Mouse (Mus musculus) hindbrain, postnatal 0 days (tissue): ENCODE measurements around the gene Ccdc84. TPM values are rescaled to one million over a fixed set of nuclear protein-coding genes. Genes with fewer than 3 reads are reported as not detected.
"Not testable (repeated sequence)": the region's sequence is repeated elsewhere in the genome, so short reads cannot be mapped to it uniquely, and the experiment has no call there.

ENCODE experiments used
- ATAC-seq: fragments of 200-750 bp; cut with Nextera tagmentation; 2 replicates; pipeline ENCODE4 v1.8.0; 2017; ENCODE audit warnings: mild to moderate bottlenecking, moderate TSS enrichment, moderate library complexity
- DNase-seq: peaks from one replicate; pipeline ENCODE4 v3.0.0-alpha.2; 2015; ENCODE audit warnings: low spot score
- H3K27ac ChIP-seq: fragments of 300-500 bp; sonication (generic); 2 replicates; pipeline ENCODE4 v1.5.1; 2014; ENCODE audit warnings: mild to moderate bottlenecking
- H3K27me3 ChIP-seq: fragments of 300-500 bp; sonication (generic); 2 replicates; pipeline ENCODE4 v1.6.1; 2014; ENCODE audit warnings: low read length, mixed read lengths; ENCODE audit not compliant: insufficient read depth
- H3K36me3 ChIP-seq: fragments of 300-500 bp; sonication (generic); 2 replicates; pipeline ENCODE4 v1.6.1; 2014; ENCODE audit warnings: low read length, mixed read lengths; ENCODE audit not compliant: insufficient read depth
- H3K4me1 ChIP-seq: fragments of 300-500 bp; sonication (generic); 2 replicates; pipeline ENCODE4 v1.6.1; 2014; ENCODE audit warnings: antibody characterized with exemption, low read length, mixed read lengths; ENCODE audit not compliant: insufficient read depth
- H3K4me2 ChIP-seq: fragments of 300-500 bp; sonication (generic); 2 replicates; pipeline ENCODE4 v1.6.1; 2014; ENCODE audit warnings: low read depth, mild to moderate bottlenecking, low read length, moderate library complexity, mixed read lengths
- H3K4me3 ChIP-seq: fragments of 300-500 bp; sonication (generic); 2 replicates; pipeline ENCODE4 v1.5.1; 2014; ENCODE audit warnings: low read length
- H3K9ac ChIP-seq: fragments of 300-500 bp; sonication (generic); replicated peaks from 2 replicates; pipeline ENCODE4 v1.6.1; 2014; ENCODE audit warnings: mild to moderate bottlenecking, low read length, moderate library complexity, mixed read lengths
- H3K9me3 ChIP-seq: fragments of 300-500 bp; sonication (generic); 2 replicates; pipeline ENCODE4 v1.6.1; 2016; ENCODE audit warnings: low read length, mixed read lengths
- CTCF ChIP-seq: IDR thresholded peaks from 2 replicates; pipeline ENCODE4 v1.5.1; 2016; ENCODE audit warnings: antibody characterized with exemption, control low read depth, low read depth
- WGBS: fragments of 180-500 bp; shearing (Covaris S2); extraction: QIAGEN DNeasy Blood & Tissue Kit; methylation state at CpG from one replicate; pipeline ENCODE4 v1.1.7; 2014; 5-methylcytosine and 5-hydroxymethylcytosine counted together
- polyA plus RNA-seq: library from polyadenylated mRNA; unstranded; fragments of >200 nt; fragmentation: Nextera tagmentation; extraction: Ambion mirVana; gene quantifications from 2 replicates; pipeline ENCODE4 v1.2.1, GENCODE M21; 2015
- total RNA-seq: library from RNA; depleted of rRNA; stranded (reverse); fragments of >200 nt; gene quantifications from 2 replicates; pipeline ENCODE4 v1.2.3, GENCODE M21; 2014

Ccdc84 gene
- total and polyA plus RNA-seq, 2 experiments from 2014 or later: 23.6 to 26.0 TPM

DNA sequence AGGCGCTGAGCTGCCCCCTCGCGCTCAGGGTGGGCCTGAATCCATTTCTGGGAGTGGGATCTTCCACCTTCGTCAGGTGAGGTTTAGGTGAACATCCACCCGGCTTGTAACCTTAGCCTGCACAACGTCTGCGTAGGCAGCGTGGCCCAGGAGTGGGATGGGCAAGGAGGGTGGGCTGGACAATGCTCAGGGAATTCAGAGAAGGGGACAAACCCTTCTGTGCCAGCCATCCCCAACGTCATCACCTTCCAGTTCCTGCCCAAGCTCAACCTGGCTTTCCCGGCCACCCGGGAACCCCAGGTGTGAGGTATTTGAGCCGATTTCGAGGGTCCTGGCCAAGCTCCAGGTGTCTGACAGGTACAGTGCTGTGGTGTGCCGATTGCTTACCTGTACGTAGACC lies 38.5 kb downstream of the Ccdc84 start:
- ATAC-seq (peak; percentile 14), DNase-seq (peak; percentile 19)
- Histone ChIP-seq H3K4me3 (peak overlapping the region; percentile 87), H3K9me3 (no peaks in the 10 kb centered on the region), H3K27me3 (no peaks in the 10 kb centered on the region), H3K36me3 (peaks cover 36% of the 10 kb centered on the region), H3K9ac (peak overlapping the region; percentile 96), H3K27ac (peak overlapping the region; percentile 89), H3K4me2 (peak overlapping the region; percentile 82), H3K4me1 (peaks cover 9% of the 10 kb centered on the region)
- TF ChIP-seq CTCF: no peak
- WGBS: 8% methylated on average over 15 of the region's 15 CpGs

DNA sequence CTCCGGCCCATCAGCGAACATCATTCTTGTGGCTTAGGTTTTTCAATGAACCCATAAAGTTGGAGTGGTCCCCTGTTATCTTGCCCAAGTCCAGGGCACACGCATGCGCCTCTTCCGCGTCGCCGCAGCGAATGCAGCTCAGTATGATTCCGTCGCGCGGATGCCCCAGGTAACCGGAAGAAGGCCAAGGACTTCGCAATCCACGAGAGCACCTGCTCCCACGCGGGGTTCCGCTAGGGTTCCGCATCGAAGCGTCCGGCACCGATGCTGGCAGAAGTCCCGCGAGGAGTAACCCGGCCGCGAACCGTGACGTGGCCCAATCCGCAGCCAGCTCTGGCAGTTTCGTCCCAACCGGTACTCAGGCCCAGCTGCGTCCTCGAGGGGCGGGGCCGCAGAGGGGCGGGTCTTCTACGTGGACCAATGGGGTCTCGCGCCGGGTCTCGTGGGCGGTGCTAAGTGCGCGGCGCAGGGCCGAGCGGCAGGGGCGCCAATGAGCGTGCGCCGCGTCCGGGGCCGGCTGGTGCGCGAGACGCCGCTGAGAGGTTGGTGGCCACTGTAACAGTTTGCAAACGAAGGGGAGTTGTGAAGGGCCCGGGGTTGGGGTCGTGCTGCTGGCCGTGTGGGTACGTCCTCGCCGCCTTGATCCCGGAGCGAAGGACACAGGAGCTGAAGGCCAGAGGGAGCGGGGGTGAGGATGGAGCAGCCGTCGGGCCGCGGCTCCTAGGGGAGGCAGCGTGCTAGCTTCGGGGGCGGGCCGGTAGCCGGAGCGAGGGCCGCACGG lies 39.1 kb downstream of the Ccdc84 start, which contains the start of gene Hyou1:
Hyou1 (plus strand) TSS at position 437 of the 781 bp plus-strand sequence.
- H3K27me3 ChIP-seq: no peaks in the 10 kb centered on the region
- 2% methylated on average over 79 of the region's 83 CpGs for WGBS
- peak within 1 kb of the TSS; percentile 96 for H3K9ac ChIP-seq
- H3K4me1 ChIP-seq: peaks cover 9% of the 10 kb centered on the region
- DNase-seq (peak; percentile 99), ATAC-seq (peak; percentile 99)
- peaks cover 30% of the 10 kb centered on the region for H3K36me3 ChIP-seq
- peak; percentile 30 for TF ChIP-seq CTCF
- peak within 1 kb of the TSS; percentile 87 for H3K4me3 ChIP-seq
- peak within 1 kb of the TSS; percentile 89 for H3K27ac ChIP-seq
- H3K4me2 ChIP-seq: peak within 1 kb of the TSS; percentile 82
- no peaks in the 10 kb centered on the region for H3K9me3 ChIP-seq

DNA sequence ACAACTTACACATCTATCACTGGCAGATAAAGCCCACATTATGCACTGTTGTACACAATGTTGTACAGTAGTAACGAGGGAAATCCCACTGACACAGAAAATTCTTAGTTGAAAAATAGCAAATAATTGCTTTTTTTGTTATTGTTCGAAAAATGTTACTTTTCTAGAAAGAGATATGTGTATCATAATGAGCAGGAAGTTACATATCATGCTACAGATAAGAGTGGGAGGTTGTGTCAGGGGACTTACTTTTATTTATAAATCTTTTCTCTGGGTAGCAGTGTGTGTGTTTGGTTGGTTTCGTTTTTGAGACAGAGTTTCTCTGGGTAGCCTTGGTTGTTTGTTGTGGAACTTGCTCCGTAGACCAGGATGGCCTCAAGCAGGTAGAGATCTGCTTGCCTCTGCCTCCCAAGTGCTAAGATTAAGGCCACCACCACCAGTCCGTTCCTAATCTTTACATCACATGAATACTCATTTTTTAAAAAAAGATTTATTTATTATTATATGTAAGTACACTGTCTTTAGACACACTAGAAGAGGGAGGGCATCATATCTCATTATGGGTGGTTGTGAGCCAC lies 40.1 kb downstream of the Ccdc84 start:
- no peak for TF ChIP-seq CTCF
- Histone ChIP-seq H3K27me3 (no peaks in the 10 kb centered on the region), H3K27ac (peak overlapping the region; percentile 86; the same call in 1 of the 2 replicates), H3K4me2 (peak overlapping the region; percentile 82), H3K4me3 (peak overlapping the region; percentile 87), H3K9ac (peak overlapping the region; percentile 96; the same call in 1 of the 2 replicates), H3K9me3 (no peaks in the 10 kb centered on the region), H3K36me3 (peaks cover 22% of the 10 kb centered on the region), H3K4me1 (peaks cover 9% of the 10 kb centered on the region)
- ATAC-seq (no peak), DNase-seq (no peak)
- WGBS: 88% methylated on average over 5 of the region's 5 CpGs

DNA sequence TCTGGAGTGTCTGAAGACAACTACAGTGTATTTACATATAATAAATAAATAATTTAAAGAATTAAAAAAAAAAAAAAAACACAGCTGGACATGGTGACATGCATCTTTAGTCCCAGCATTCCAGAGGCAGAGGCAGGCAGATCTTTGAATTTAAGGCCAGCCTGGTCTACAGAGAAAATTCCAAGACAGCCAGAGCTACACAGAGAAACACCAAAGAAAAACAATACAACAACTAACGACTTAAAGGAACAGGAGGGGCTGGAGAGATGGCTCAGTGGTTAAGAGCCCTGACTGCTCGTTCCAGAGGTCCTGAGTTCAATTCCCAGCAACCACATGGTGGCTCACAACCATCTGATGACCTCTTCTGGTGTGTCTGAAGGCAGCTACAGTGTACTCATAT lies 41.0 kb downstream of the Ccdc84 start:
- peaks cover 13% of the 10 kb centered on the region for H3K36me3 ChIP-seq
- H3K4me2 ChIP-seq, H3K27me3 ChIP-seq, DNase-seq, H3K4me1 ChIP-seq, ATAC-seq, H3K4me3 ChIP-seq, H3K9ac ChIP-seq, H3K9me3 ChIP-seq, H3K27ac ChIP-seq: not testable (repeated sequence)
- WGBS: 84% methylated on average over 2 of the region's 2 CpGs

DNA sequence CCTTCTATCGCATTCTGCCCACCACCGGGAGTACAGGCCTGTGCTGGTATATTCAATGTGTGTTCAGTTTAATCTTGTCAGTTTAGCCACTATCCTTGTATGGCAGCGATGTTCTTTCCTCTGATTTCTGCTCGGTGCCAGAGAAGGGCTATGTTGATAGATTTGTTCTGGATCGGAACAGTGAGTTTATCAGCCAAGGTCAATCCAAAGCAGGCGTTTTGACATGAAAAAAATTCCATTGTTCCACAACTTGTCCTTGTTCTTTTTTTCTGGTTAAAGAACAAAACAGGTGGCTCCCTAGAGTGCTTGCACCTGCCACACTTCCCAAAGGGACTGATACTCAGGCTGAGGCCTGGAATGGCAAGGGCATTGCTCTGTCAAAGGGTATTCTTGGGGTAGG lies 42.2 kb downstream of the Ccdc84 start:
- DNase-seq (no peak), ATAC-seq (no peak)
- H3K27me3 ChIP-seq: no peaks in the 10 kb centered on the region
- H3K4me3 ChIP-seq: no peak overlapping the region
- H3K36me3 ChIP-seq: 0 out of 2 replicates have a peak, but pooled peaks cover under 1% of the 10 kb centered on the region
- H3K4me1 ChIP-seq: peaks cover 9% of the 10 kb centered on the region
- no peak overlapping the region for H3K27ac ChIP-seq
- no peak overlapping the region for H3K9ac ChIP-seq
- no peaks in the 10 kb centered on the region for H3K9me3 ChIP-seq
- WGBS: 91% methylated on average over 6 of the region's 6 CpGs
- H3K4me2 ChIP-seq: no peak overlapping the region
- no peak for TF ChIP-seq CTCF

DNA sequence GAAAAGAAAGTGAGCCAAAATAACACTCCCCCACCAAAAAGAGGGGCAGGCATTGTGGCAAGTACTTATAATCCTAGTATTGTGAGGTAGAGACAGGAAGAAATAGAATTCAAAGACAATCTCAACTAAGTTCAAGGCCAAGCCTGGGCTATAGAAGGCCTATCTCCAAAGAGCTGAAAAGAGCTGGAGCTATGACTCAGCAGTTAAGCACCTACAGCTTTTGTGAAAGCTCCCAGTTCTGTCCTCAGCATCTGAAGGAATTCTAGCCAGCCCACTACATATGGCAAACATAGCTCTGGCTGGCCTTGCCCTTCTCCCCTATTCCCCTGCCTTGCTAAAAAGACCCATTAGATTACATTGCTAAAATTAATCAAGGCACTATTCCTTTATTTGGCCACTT lies 45.0 kb downstream of the Ccdc84 start:
- Histone ChIP-seq H3K27me3 (no peaks in the 10 kb centered on the region), H3K9ac (no peak overlapping the region), H3K4me2 (no peak overlapping the region), H3K36me3 (no peaks in the 10 kb centered on the region), H3K4me3 (no peak overlapping the region), H3K9me3 (no peaks in the 10 kb centered on the region), H3K4me1 (no peaks in the 10 kb centered on the region), H3K27ac (no peak overlapping the region)
- no peak for DNase-seq
- TF ChIP-seq CTCF: no peak
- ATAC-seq: no peak

DNA sequence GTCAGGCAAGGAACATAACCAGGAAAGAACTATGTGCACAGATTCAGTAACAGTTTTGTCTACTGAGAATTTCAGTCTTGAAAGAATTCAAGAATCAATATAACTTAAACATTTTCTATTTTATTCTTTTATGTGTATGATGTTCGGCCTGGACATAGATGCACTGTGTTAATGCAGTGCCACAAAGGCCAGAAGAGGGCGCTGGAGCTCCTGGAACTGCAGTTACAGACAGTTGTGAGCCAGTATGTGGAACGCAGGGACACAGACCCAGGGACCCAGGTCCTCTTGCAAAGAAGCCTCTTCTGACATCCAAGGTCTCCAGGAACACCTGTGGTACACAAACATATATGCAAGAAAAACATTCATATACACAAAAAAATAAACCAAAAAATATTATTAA lies 53.9 kb downstream of the Ccdc84 start:
- 65% methylated on average over 3 of the region's 3 CpGs for WGBS
- no peak overlapping the region for H3K4me2 ChIP-seq
- ATAC-seq (no peak), DNase-seq (no peak)
- peaks cover 6% of the 10 kb centered on the region; the same call in 1 of the 2 replicates for H3K4me1 ChIP-seq
- peaks cover 3% of the 10 kb centered on the region; the same call in 1 of the 2 replicates for H3K36me3 ChIP-seq
- H3K4me3 ChIP-seq: no peak overlapping the region
- no peak overlapping the region for H3K27ac ChIP-seq
- TF ChIP-seq CTCF: peak; percentile 33
- no peak overlapping the region for H3K9ac ChIP-seq
- H3K9me3 ChIP-seq: no peaks in the 10 kb centered on the region
- H3K27me3 ChIP-seq: no peaks in the 10 kb centered on the region

DNA sequence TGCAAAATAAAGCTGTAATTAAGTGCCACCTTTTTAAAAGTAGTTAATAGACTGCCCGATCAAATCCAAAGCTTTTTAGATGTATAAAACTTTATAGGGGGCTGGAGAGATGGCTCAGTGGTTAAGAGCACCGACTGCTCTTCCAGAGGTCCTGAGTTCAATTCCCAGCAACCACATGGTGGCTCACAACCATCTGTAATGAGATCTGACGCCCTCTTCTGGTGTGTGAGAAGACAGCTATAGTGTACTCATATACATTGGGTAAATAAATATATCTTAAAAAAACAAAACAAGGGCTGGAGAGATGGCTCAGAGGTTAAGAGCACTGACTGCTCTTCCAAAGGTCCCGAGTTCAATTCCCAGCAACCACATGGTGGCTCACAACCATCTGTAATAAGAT lies 56.4 kb downstream of the Ccdc84 start:
- not testable (repeated sequence) for H3K4me1 ChIP-seq, H3K9me3 ChIP-seq, H3K9ac ChIP-seq, H3K27me3 ChIP-seq, DNase-seq
- WGBS: 37% methylated on average over 4 of the region's 4 CpGs
- H3K27ac ChIP-seq: peak overlapping the region; percentile 67; the same call in 1 of the 2 replicates
- peak overlapping the region; percentile 74 for H3K4me2 ChIP-seq
- H3K36me3 ChIP-seq: peaks cover 18% of the 10 kb centered on the region; the same call in 1 of the 2 replicates
- peak overlapping the region; percentile 50 for H3K4me3 ChIP-seq
- ATAC-seq: peak; percentile 49
